Mouse (Mus musculus) lung, embryonic 15.5 days (tissue): Measurements from ENCODE around the gene Tmco4. TPM values are rescaled to one million over a fixed set of nuclear protein-coding genes. Genes with fewer than 3 reads are reported as not detected.

Experiments used
- ATAC-seq: fragments of 200-750 bp; cut with Nextera tagmentation; 2 replicates; pipeline ENCODE4 v1.8.0; 2017; ENCODE audit warnings: moderate number of reproducible peaks, borderline replicate concordance; ENCODE audit not compliant: low FRiP score, low TSS enrichment; ENCODE audit errors: extremely low read depth
- H3K27ac ChIP-seq: fragments of 300-500 bp; sonication (generic); 2 replicates; pipeline ENCODE4 v1.5.1; 2015; ENCODE audit warnings: moderate library complexity, mild to moderate bottlenecking, inconsistent platforms
- H3K27me3 ChIP-seq: fragments of 300-500 bp; sonication (generic); 2 replicates; pipeline ENCODE4 v1.6.1; 2015; ENCODE audit warnings: inconsistent platforms
- H3K36me3 ChIP-seq: fragments of 300-500 bp; sonication (generic); 2 replicates; pipeline ENCODE4 v1.6.1; 2015; ENCODE audit warnings: inconsistent platforms
- H3K4me1 ChIP-seq: fragments of 300-500 bp; sonication (generic); 2 replicates; pipeline ENCODE4 v1.6.1; 2015; ENCODE audit warnings: inconsistent platforms
- H3K4me2 ChIP-seq: fragments of 300-500 bp; sonication (generic); 2 replicates; pipeline ENCODE4 v1.6.1; 2015; ENCODE audit warnings: inconsistent platforms, mild to moderate bottlenecking, moderate library complexity
- H3K4me3 ChIP-seq: fragments of 300-500 bp; sonication (generic); 2 replicates; pipeline ENCODE4 v1.5.1; 2015; ENCODE audit warnings: mild to moderate bottlenecking, inconsistent platforms
- H3K9ac ChIP-seq: fragments of 300-500 bp; sonication (generic); 2 replicates; pipeline ENCODE4 v1.6.1; 2015; ENCODE audit warnings: inconsistent platforms
- H3K9me3 ChIP-seq: fragments of 300-500 bp; sonication (generic); 2 replicates; pipeline ENCODE4 v1.6.1; 2016; ENCODE audit warnings: inconsistent platforms
- WGBS: fragments of 180-500 bp; shearing (Covaris S2); methylation state at CpG from one replicate; pipeline ENCODE4 v1.1.7; 2015; 5-methylcytosine and 5-hydroxymethylcytosine counted together
- polyA plus RNA-seq: library from polyadenylated mRNA; unstranded; fragments of >200 nt; fragmentation: Nextera tagmentation; extraction: Ambion mirVana; gene quantifications from 2 replicates; pipeline ENCODE4 v1.2.1, GENCODE M21; 2015

Tmco4 gene
- 4.1 and 5.4 TPM in 2 replicates for polyA plus RNA-seq

- WGBS: 1% methylated on average over 59 of the region's 60 CpGs
Measured at GRCm38 (mm10) chr4:138972827-138973718, at the start of gene Tmco4. Gene Tmco4, plus strand, starts transcription at chr4:138972888.

DNA sequence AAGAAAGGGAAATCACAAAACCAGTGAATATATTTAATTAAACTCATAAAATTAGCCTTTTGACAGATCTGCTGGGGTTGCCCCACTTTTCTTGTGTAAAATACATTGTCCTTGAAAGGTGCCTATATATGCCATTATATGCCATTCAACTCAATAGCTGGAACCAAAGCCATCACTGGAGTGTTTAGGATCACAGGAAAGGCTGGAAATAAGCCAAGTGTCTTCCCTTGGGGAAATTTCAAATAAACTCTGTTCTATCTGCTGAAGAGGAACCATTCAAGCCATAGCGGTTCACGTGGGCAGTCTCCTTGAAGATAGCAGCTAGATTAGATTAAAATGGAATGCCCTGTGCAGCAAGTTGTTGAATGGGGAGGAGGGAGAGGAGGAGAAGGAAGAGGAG is 47.1 kb upstream of the Tmco4 start:
- Histone ChIP-seq H3K9me3 (no peaks in the 10 kb centered on the region), H3K27me3 (no peaks in the 10 kb centered on the region; the same call in 1 of the 2 replicates), H3K4me2 (no peak overlapping the region), H3K27ac (no peak overlapping the region), H3K36me3 (no peaks in the 10 kb centered on the region), H3K4me3 (no peak overlapping the region), H3K9ac (no peak overlapping the region), H3K4me1 (peaks cover 6% of the 10 kb centered on the region; the same call in 1 of the 2 replicates)
- 32% methylated on average over 2 of the region's 2 CpGs for WGBS
- no peak for ATAC-seq

More at GRCm38 (mm10) chr4:138972827-138973718, at the start of gene Tmco4:
- peak; percentile 80 for ATAC-seq
- Histone ChIP-seq H3K9me3 (no peaks in the 10 kb centered on the region), H3K4me1 (peaks cover 29% of the 10 kb centered on the region), H3K4me3 (peak within 1 kb of the TSS; percentile 72), H3K27ac (peak within 1 kb of the TSS; percentile 90), H3K9ac (peak within 1 kb of the TSS; percentile 73), H3K36me3 (no peaks in the 10 kb centered on the region), H3K4me2 (peak within 1 kb of the TSS; percentile 88), H3K27me3 (no peaks in the 10 kb centered on the region)

DNA sequence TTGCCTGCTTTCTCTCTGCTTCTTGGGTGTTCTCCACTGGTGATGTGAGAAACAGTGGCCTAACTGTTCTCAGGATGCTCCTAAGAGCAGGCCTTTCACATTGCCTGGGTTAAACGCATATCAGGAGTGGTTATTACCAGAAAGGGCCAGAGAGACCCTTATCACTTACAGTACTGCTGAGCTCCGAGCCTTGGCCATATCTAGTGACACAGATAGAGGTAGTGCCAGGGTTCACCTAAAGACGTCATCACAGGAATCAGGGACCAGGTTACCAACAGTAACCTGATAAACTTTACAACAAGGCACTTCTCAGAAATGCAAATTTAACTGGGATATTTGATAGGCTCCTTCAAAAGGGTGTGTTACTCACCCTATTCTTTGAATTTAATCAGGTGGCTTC is 38.8 kb upstream of the Tmco4 start:
- WGBS: 61% methylated on average over 3 of the region's 3 CpGs
- no peak overlapping the region for H3K4me2 ChIP-seq
- no peak overlapping the region for H3K27ac ChIP-seq
- H3K9me3 ChIP-seq: no peaks in the 10 kb centered on the region
- no peak overlapping the region for H3K4me3 ChIP-seq
- H3K9ac ChIP-seq: no peak overlapping the region
- no peaks in the 10 kb centered on the region for H3K27me3 ChIP-seq
- H3K36me3 ChIP-seq: no peaks in the 10 kb centered on the region
- H3K4me1 ChIP-seq: peaks cover 12% of the 10 kb centered on the region; the same call in 1 of the 2 replicates
- no peak for ATAC-seq

GRCm38 (mm10) chr4:138934456-138935145 is 38.1 kb upstream of the Tmco4 start:
- Histone ChIP-seq H3K36me3 (no peaks in the 10 kb centered on the region), H3K4me3 (no peak overlapping the region), H3K4me1 (peaks cover 18% of the 10 kb centered on the region), H3K9ac (no peak overlapping the region), H3K4me2 (no peak overlapping the region), H3K27ac (no peak overlapping the region), H3K27me3 (no peaks in the 10 kb centered on the region), H3K9me3 (no peaks in the 10 kb centered on the region)
- ATAC-seq: no peak
- WGBS: 82% methylated on average over 11 of the region's 11 CpGs

DNA sequence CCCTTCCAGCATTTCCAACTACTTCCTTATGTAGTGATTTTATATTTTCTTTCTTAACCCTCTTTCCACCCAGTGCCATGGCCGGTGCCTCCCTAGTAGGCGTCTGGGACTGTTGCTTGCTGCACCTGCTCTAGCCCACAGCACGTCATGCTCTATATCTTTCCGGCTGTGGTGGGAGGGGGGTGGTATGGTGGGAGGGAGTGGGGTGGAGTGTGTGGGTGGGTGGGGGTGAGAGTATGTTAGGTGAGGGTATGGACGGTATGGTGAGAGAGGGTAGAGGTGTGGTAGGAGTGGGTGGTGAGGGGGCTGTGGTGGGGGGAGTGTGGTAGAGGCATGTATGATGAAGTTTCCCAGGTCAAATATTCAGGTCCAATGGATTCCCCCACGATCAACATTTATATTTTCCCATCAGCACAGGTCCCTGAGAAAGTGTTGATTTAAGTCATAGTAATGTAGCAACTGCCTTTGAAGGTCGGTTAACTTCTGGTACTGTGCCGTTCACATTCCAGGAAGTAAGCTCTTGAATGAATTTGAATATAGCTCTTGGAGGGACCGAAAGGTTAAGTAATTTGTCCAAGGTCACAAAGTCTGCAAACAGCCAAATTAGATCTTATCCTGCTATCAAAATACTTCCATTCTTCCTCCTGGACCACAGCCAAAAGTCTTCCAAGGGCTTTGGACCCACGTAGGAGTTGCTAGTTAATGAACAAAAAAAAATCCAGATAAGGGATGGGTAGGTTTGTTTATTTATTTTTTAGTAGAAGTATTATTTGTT is 34.0 kb upstream of the Tmco4 start:
- WGBS: 34% methylated on average over 10 of the region's 10 CpGs
- Histone ChIP-seq H3K27ac (peak overlapping the region; percentile 78), H3K36me3 (no peaks in the 10 kb centered on the region), H3K4me3 (no peak overlapping the region), H3K4me1 (peaks cover 33% of the 10 kb centered on the region), H3K9ac (no peak overlapping the region), H3K9me3 (no peaks in the 10 kb centered on the region), H3K27me3 (no peaks in the 10 kb centered on the region), H3K4me2 (peak overlapping the region; percentile 18; the same call in 1 of the 2 replicates)
- no peak for ATAC-seq

- H3K9me3 ChIP-seq: no peaks in the 10 kb centered on the region
- ATAC-seq: 0 out of 2 replicates have a peak, but pooled peaks have one; percentile 49
- no peak overlapping the region for H3K4me2 ChIP-seq
- no peak overlapping the region for H3K4me3 ChIP-seq
- no peaks in the 10 kb centered on the region for H3K36me3 ChIP-seq
- H3K4me1 ChIP-seq: peaks cover 33% of the 10 kb centered on the region
- WGBS: 45% methylated on average over 4 of the region's 4 CpGs
- no peaks in the 10 kb centered on the region for H3K27me3 ChIP-seq
- no peak overlapping the region for H3K9ac ChIP-seq
- H3K27ac ChIP-seq: peak overlapping the region; percentile 78
Measured at GRCm38 (mm10) chr4:138939481-138939880, 33.2 kb upstream of the Tmco4 start.

DNA sequence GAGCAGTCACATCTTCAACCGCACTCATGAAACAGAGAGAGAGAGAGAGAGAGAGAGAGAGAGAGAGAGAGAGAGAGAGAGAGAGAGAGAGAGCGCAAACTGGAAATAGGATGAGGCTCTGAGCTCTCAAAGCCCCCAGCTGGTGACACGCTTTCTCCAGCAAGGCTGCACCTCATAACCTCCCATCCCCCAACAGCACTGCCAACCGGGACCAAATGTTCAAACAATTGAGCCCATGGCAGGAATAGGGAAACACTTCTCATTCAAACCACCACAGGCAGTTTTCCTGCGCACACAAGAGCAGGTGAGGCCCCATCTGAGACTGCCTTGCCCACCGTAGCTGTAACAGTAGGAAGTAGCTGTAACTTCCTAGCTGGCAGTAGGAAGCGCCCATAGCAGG is 31.3 kb upstream of the Tmco4 start:
- WGBS: 22% methylated on average over 7 of the region's 7 CpGs
- no peak overlapping the region for H3K9ac ChIP-seq
- no peak for ATAC-seq
- H3K36me3 ChIP-seq: no peaks in the 10 kb centered on the region
- H3K27me3 ChIP-seq: no peaks in the 10 kb centered on the region
- peak overlapping the region; percentile 80 for H3K27ac ChIP-seq
- H3K4me1 ChIP-seq: peaks cover 33% of the 10 kb centered on the region
- H3K9me3 ChIP-seq: no peaks in the 10 kb centered on the region
- H3K4me2 ChIP-seq: no peak overlapping the region
- H3K4me3 ChIP-seq: no peak overlapping the region

- peaks cover 33% of the 10 kb centered on the region for H3K4me1 ChIP-seq
- no peaks in the 10 kb centered on the region for H3K36me3 ChIP-seq
- H3K9me3 ChIP-seq: no peaks in the 10 kb centered on the region
- WGBS: 21% methylated on average over 6 of the region's 6 CpGs
- no peaks in the 10 kb centered on the region for H3K27me3 ChIP-seq
- no peak overlapping the region for H3K4me3 ChIP-seq
- no peak overlapping the region for H3K9ac ChIP-seq
- no peak overlapping the region for H3K4me2 ChIP-seq
- H3K27ac ChIP-seq: peak overlapping the region; percentile 80
- no peak; the same call in 1 of the 2 replicates for ATAC-seq
Measured at GRCm38 (mm10) chr4:138941966-138942365, 30.7 kb upstream of the Tmco4 start.

GRCm38 (mm10) chr4:138943730-138944129 is 29.0 kb upstream of the Tmco4 start:
- WGBS: 29% methylated on average over 15 of the region's 15 CpGs
- H3K4me2 ChIP-seq: peak overlapping the region; percentile 41; the same call in 1 of the 2 replicates
- H3K9me3 ChIP-seq: no peaks in the 10 kb centered on the region
- H3K27ac ChIP-seq: no peak overlapping the region
- ATAC-seq: peak; percentile 50; the same call in 1 of the 2 replicates
- no peak overlapping the region for H3K9ac ChIP-seq
- H3K36me3 ChIP-seq: no peaks in the 10 kb centered on the region
- no peaks in the 10 kb centered on the region for H3K27me3 ChIP-seq
- H3K4me3 ChIP-seq: peak overlapping the region; percentile 34
- peaks cover 21% of the 10 kb centered on the region for H3K4me1 ChIP-seq

DNA sequence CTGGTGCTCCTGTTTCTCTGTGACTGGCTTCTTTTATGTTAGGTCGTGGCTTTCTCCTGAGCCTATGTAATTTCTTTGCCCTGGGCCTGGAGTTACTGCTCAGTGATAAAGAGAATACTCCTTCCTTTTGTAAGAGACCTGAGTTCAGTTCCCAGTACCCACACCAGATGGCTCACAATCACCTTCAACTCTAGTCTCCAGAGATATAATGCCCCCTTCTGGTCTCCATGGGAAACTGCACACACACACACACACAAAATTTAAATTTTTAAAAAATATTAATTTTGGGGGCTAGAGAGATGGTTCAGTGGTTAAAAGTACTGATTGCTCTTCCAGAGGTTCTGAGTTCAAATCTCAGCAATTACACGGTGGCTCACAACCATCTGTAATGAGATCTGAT is 24.4 kb upstream of the Tmco4 start:
- Histone ChIP-seq H3K36me3 (no peaks in the 10 kb centered on the region), H3K27me3 (no peaks in the 10 kb centered on the region), H3K27ac (no peak overlapping the region), H3K4me2 (no peak overlapping the region), H3K4me3 (no peak overlapping the region), H3K4me1 (no peaks in the 10 kb centered on the region), H3K9ac (no peak overlapping the region), H3K9me3 (no peaks in the 10 kb centered on the region)
- 82% methylated on average over 2 of the region's 2 CpGs for WGBS
- ATAC-seq: no peak

DNA sequence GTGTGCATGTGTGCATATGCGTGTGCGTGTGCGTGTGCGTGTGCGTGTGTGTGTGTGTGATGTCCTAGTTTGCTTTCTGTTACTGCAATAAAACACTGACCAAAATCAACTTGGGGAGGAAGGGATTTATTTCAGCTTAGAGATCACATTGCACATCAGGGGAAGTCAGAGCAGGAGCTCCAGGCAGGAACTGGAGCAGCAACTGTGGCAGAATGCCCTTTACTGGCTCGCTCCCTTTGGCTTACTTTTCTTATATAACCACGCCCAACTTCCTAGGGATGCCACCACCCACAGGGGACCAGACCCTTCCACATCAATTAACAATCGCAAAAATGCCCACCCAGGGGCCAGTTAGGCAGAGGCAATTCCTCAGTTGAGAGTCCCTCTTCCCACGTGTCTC is 14.1 kb upstream of the Tmco4 start:
- no peak overlapping the region for H3K4me3 ChIP-seq
- 79% methylated on average over 9 of the region's 9 CpGs for WGBS
- H3K36me3 ChIP-seq: no peaks in the 10 kb centered on the region
- no peak for ATAC-seq
- no peaks in the 10 kb centered on the region for H3K9me3 ChIP-seq
- H3K27ac ChIP-seq: no peak overlapping the region
- no peak overlapping the region for H3K4me2 ChIP-seq
- H3K27me3 ChIP-seq: no peaks in the 10 kb centered on the region
- no peak overlapping the region for H3K9ac ChIP-seq
- H3K4me1 ChIP-seq: no peaks in the 10 kb centered on the region
